Mouse (Mus musculus): ENCODE results near the gene Snx18.

Gene Snx18

GRCm38 (mm10) chr13:113553603-113554230 lies 64.6 kb downstream of the Snx18 start:
- DNase-seq = no peak

DNA sequence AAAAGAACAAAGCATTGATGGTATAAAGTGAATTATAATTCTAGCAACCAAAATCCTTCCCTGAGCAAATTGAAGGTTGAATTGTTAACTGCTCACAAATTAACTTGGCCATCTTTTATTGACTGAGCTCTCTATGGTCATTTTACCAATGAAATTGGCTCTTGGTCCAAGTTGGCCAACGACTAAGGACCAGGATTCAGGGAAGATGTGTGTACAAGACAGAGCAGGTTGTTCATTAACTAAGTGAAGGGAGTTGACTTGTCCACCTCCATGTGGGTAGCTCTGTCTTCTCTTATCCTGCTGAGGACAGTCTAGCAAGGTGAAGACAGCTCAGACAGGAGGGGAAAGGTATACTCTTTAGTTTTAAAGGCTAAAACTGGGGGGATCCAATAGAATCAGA lies 66.0 kb downstream of the Snx18 start:
- no peak for DNase-seq

DNA sequence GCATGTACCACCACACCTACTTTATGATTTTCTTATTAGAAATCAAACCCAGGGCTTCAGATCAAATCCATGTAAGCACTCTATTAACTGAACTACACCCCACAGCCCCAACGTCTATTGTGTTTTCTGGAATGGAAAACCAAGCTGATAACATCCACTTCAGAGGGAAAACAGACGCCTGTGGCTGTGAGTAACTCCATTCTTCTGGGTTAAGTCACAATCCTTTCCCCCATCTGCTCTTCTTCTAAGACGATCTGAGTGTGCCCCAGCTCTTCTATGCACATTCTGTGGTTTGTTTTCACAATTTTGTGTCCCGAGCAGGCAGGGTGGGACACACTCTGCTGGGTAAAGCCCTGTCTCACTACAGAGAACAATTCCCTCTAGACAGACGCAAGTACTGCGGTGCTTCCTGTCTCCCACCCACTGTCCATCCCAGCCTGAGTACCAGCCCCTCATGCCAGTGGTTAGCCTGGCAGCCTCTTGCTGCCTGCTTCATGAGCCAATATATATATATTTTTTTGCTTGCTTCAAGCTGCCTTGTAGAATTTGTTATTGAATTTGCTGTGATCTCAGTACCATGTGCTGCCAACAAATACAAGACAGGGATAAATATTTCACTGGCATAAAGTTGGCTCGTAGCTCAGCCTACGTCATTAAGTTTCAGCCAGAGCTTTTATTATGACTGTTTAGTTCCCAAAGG lies 67.3 kb downstream of the Snx18 start:
- DNase-seq = no peak

DNA sequence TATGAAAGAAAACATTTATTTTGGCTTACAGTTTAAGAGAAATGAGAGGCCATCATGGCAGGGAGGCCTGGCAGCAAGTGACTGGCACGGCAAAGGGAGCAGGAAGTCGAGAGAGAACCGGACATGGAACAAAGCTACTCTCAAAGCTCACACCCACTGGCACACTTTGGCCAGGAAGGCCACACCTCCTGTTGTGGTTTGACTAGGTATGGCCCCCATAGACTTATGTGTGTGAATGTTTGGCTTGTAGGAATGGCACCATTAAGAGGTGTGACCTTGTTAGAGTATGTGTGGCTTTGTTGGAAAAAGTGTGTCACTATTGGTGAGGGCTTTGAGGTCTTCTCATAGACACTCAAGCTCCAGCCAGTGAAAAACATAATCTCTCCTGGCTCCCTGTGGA lies 69.3 kb downstream of the Snx18 start:
- DNase-seq = no peak

DNA sequence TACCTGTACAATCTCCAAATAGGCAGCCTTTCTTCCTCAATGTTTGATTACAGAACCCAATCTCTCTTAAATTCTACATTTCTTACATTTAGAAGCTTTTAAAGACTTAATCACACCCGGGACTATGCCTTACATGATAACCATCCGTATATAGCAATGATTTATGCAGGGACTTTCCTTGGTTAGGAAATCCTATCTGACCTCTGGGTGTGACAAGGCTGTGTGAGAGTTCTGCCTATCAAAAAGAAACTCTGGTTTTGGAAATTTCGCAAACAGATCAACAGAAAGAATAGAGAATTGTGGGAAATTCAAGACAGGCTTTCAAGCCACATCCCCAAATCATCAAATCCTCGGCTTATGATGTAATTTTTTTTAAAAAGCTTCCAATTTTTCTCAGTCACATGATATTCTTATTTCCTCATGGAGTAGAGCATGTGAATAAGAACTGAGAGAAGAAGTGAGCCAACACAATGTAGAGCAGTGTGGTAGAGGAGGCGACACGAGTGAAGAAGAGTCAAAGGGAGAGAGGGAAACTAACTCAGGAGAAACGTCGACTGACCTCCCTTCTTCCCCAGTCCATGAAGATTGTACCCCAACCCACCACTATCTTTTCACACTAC lies 70.4 kb downstream of the Snx18 start:
- DNase-seq = no peak

- DNase-seq = no peak
These were observed 76.0 kb downstream of the Snx18 start for GRCm38 (mm10) chr13:113542374-113542773.

Measured in spleen, adult 18-20 months (tissue).